Mouse (Mus musculus): ENCODE measurements around the gene Stbd1. TPM values are rescaled to one million over a fixed set of nuclear protein-coding genes. Genes with fewer than 3 reads are reported as not detected.

Stbd1 gene
- polyA plus RNA-seq, 1 experiment from 2014 or later: 11.7 TPM

- H3K36me3 ChIP-seq (replicated peaks; ENCODE audit: control insufficient read depth, insufficient read depth): no peaks in the 10 kb centered on the region
- no peaks in the 10 kb centered on the region for H3K4me1 ChIP-seq (replicated peaks; ENCODE audit: control insufficient read depth, insufficient read depth, low read length)
- H3K9ac ChIP-seq: no peak overlapping the region
- H3K4me2 ChIP-seq (replicated peaks): no peak overlapping the region
- no peak overlapping the region for H3K4me3 ChIP-seq (replicated peaks; ENCODE audit: low read length)
- no peaks in the 10 kb centered on the region for H3K27me3 ChIP-seq (ENCODE audit: control insufficient read depth, insufficient read depth, low read length)
- ATAC-seq (ENCODE audit: low FRiP score) (no peak), DNase-seq (ENCODE audit: low spot score) (no peak)
- 90% methylated on average over 14 of the region's 14 CpGs for WGBS
- H3K27ac ChIP-seq: no peak overlapping the region
- no peaks in the 10 kb centered on the region for H3K9me3 ChIP-seq (ENCODE audit: control insufficient read depth, low read length)
These were observed 23.3 kb upstream of the Stbd1 start for GRCm38 (mm10) chr5:92579559-92579958.

GRCm38 (mm10) chr5:92585932-92586331 is 16.9 kb upstream of the Stbd1 start:
- H3K36me3 ChIP-seq (replicated peaks; ENCODE audit: control insufficient read depth, insufficient read depth): no peaks in the 10 kb centered on the region

GRCm38 (mm10) chr5:92595026-92595425 is 7.8 kb upstream of the Stbd1 start:
- H3K9me3 ChIP-seq (ENCODE audit: control insufficient read depth, low read length): no peaks in the 10 kb centered on the region
- WGBS: 85% methylated on average over 5 of the region's 5 CpGs

More at GRCm38 (mm10) chr5:92585932-92586331, 16.9 kb upstream of the Stbd1 start:
- no peaks in the 10 kb centered on the region for H3K27me3 ChIP-seq (ENCODE audit: control insufficient read depth, insufficient read depth, low read length)
- H3K4me2 ChIP-seq (replicated peaks): no peak overlapping the region
- no peak for DNase-seq (ENCODE audit: low spot score)
- no peak for ATAC-seq (ENCODE audit: low FRiP score)
- no peaks in the 10 kb centered on the region for H3K9me3 ChIP-seq (ENCODE audit: control insufficient read depth, low read length)
- no peak overlapping the region for H3K9ac ChIP-seq
- H3K4me1 ChIP-seq (replicated peaks; ENCODE audit: control insufficient read depth, insufficient read depth, low read length): no peaks in the 10 kb centered on the region
- no peak overlapping the region for H3K4me3 ChIP-seq (replicated peaks; ENCODE audit: low read length)
- 49% methylated on average over 10 of the region's 10 CpGs for WGBS
- no peak overlapping the region for H3K27ac ChIP-seq

GRCm38 (mm10) chr5:92596865-92597264 is 6.0 kb upstream of the Stbd1 start:
- Histone ChIP-seq H3K27ac (no peak overlapping the region), H3K4me3 (replicated peaks; ENCODE audit: low read length) (no peak overlapping the region), H3K9me3 (ENCODE audit: control insufficient read depth, low read length) (no peaks in the 10 kb centered on the region), H3K4me1 (replicated peaks; ENCODE audit: control insufficient read depth, insufficient read depth, low read length) (no peaks in the 10 kb centered on the region), H3K9ac (no peak overlapping the region), H3K27me3 (ENCODE audit: control insufficient read depth, insufficient read depth, low read length) (no peaks in the 10 kb centered on the region), H3K4me2 (replicated peaks) (no peak overlapping the region), H3K36me3 (replicated peaks; ENCODE audit: control insufficient read depth, insufficient read depth) (no peaks in the 10 kb centered on the region)
- DNase-seq (ENCODE audit: low spot score) (no peak), ATAC-seq (ENCODE audit: low FRiP score) (no peak)
- 89% methylated on average over 8 of the region's 8 CpGs for WGBS

More at GRCm38 (mm10) chr5:92595026-92595425, 7.8 kb upstream of the Stbd1 start:
- ATAC-seq (ENCODE audit: low FRiP score): no peak
- no peaks in the 10 kb centered on the region for H3K36me3 ChIP-seq (replicated peaks; ENCODE audit: control insufficient read depth, insufficient read depth)
- no peak overlapping the region for H3K9ac ChIP-seq
- no peak overlapping the region for H3K27ac ChIP-seq
- no peaks in the 10 kb centered on the region for H3K4me1 ChIP-seq (replicated peaks; ENCODE audit: control insufficient read depth, insufficient read depth, low read length)
- H3K4me2 ChIP-seq (replicated peaks): no peak overlapping the region
- H3K4me3 ChIP-seq (replicated peaks; ENCODE audit: low read length): no peak overlapping the region
- DNase-seq (ENCODE audit: low spot score): no peak
- no peaks in the 10 kb centered on the region for H3K27me3 ChIP-seq (ENCODE audit: control insufficient read depth, insufficient read depth, low read length)

GRCm38 (mm10) chr5:92599030-92599429 is 3.8 kb upstream of the Stbd1 start:
- Histone ChIP-seq H3K27me3 (ENCODE audit: control insufficient read depth, insufficient read depth, low read length) (no peaks in the 10 kb centered on the region), H3K27ac (no peak overlapping the region), H3K9me3 (ENCODE audit: control insufficient read depth, low read length) (no peaks in the 10 kb centered on the region), H3K4me2 (replicated peaks) (no peak overlapping the region), H3K4me1 (replicated peaks; ENCODE audit: control insufficient read depth, insufficient read depth, low read length) (peaks cover 7% of the 10 kb centered on the region; the same call in 1 of the 2 replicates), H3K4me3 (replicated peaks; ENCODE audit: low read length) (no peak overlapping the region), H3K36me3 (replicated peaks; ENCODE audit: control insufficient read depth, insufficient read depth) (no peaks in the 10 kb centered on the region), H3K9ac (no peak overlapping the region)
- ATAC-seq (ENCODE audit: low FRiP score): no peak
- WGBS: 85% methylated on average over 10 of the region's 10 CpGs
- DNase-seq (ENCODE audit: low spot score): no peak

GRCm38 (mm10) chr5:92604452-92605247 is 1.8 kb downstream of the Stbd1 start:
- ATAC-seq (ENCODE audit: low FRiP score) (no peak), DNase-seq (ENCODE audit: low spot score) (no peak)
- no peak overlapping the region for H3K9ac ChIP-seq
- H3K4me2 ChIP-seq (replicated peaks): no peak overlapping the region; the same call in 1 of the 2 replicates
- no peak overlapping the region for H3K4me3 ChIP-seq (replicated peaks; ENCODE audit: low read length)
- no peaks in the 10 kb centered on the region for H3K36me3 ChIP-seq (replicated peaks; ENCODE audit: control insufficient read depth, insufficient read depth)
- no peak overlapping the region for H3K27ac ChIP-seq
- no peaks in the 10 kb centered on the region for H3K27me3 ChIP-seq (ENCODE audit: control insufficient read depth, insufficient read depth, low read length)
- peaks cover 7% of the 10 kb centered on the region; the same call in 1 of the 2 replicates for H3K4me1 ChIP-seq (replicated peaks; ENCODE audit: control insufficient read depth, insufficient read depth, low read length)
- WGBS: 64% methylated on average over 10 of the region's 10 CpGs
- H3K9me3 ChIP-seq (ENCODE audit: control insufficient read depth, low read length): no peaks in the 10 kb centered on the region

- no peak for DNase-seq (ENCODE audit: low spot score)
- H3K36me3 ChIP-seq (replicated peaks; ENCODE audit: control insufficient read depth, insufficient read depth): no peaks in the 10 kb centered on the region
- H3K27me3 ChIP-seq (ENCODE audit: control insufficient read depth, insufficient read depth, low read length): no peaks in the 10 kb centered on the region
- no peak overlapping the region for H3K9ac ChIP-seq
- peaks cover 7% of the 10 kb centered on the region; the same call in 1 of the 2 replicates for H3K4me1 ChIP-seq (replicated peaks; ENCODE audit: control insufficient read depth, insufficient read depth, low read length)
- H3K9me3 ChIP-seq (ENCODE audit: control insufficient read depth, low read length): no peaks in the 10 kb centered on the region
- WGBS: 93% methylated on average over 5 of the region's 5 CpGs
- no peak overlapping the region for H3K27ac ChIP-seq
- ATAC-seq (ENCODE audit: low FRiP score): no peak
- H3K4me2 ChIP-seq (replicated peaks): no peak overlapping the region
- no peak overlapping the region for H3K4me3 ChIP-seq (replicated peaks; ENCODE audit: low read length)
These were observed 4.8 kb downstream of the Stbd1 start for GRCm38 (mm10) chr5:92607492-92608229.

GRCm38 (mm10) chr5:92612756-92613155 is 9.9 kb downstream of the Stbd1 start:
- H3K9me3 ChIP-seq (ENCODE audit: control insufficient read depth, low read length): no peaks in the 10 kb centered on the region
- no peaks in the 10 kb centered on the region for H3K4me1 ChIP-seq (replicated peaks; ENCODE audit: control insufficient read depth, insufficient read depth, low read length)
- no peak overlapping the region for H3K4me2 ChIP-seq (replicated peaks)
- H3K4me3 ChIP-seq (replicated peaks; ENCODE audit: low read length): no peak overlapping the region
- ATAC-seq (ENCODE audit: low FRiP score) (no peak), DNase-seq (ENCODE audit: low spot score) (no peak)
- H3K27me3 ChIP-seq (ENCODE audit: control insufficient read depth, insufficient read depth, low read length): no peaks in the 10 kb centered on the region
- 94% methylated on average over 4 of the region's 4 CpGs for WGBS
- H3K9ac ChIP-seq: no peak overlapping the region
- H3K27ac ChIP-seq: no peak overlapping the region
- no peaks in the 10 kb centered on the region for H3K36me3 ChIP-seq (replicated peaks; ENCODE audit: control insufficient read depth, insufficient read depth)

- no peak overlapping the region for H3K4me2 ChIP-seq (replicated peaks)
- H3K9ac ChIP-seq: no peak overlapping the region
- no peaks in the 10 kb centered on the region for H3K36me3 ChIP-seq (replicated peaks; ENCODE audit: control insufficient read depth, insufficient read depth)
- no peaks in the 10 kb centered on the region for H3K4me1 ChIP-seq (replicated peaks; ENCODE audit: control insufficient read depth, insufficient read depth, low read length)
- DNase-seq (ENCODE audit: low spot score) (no peak), ATAC-seq (ENCODE audit: low FRiP score) (no peak)
- H3K9me3 ChIP-seq (ENCODE audit: control insufficient read depth, low read length): no peaks in the 10 kb centered on the region
- no peak overlapping the region for H3K27ac ChIP-seq
- no peak overlapping the region for H3K4me3 ChIP-seq (replicated peaks; ENCODE audit: low read length)
- no peaks in the 10 kb centered on the region for H3K27me3 ChIP-seq (ENCODE audit: control insufficient read depth, insufficient read depth, low read length)
- 83% methylated on average over 5 of the region's 5 CpGs for WGBS
These were observed 19.0 kb downstream of the Stbd1 start for GRCm38 (mm10) chr5:92621883-92622282.
